ENCODE assay signal across 10 mouse cellular contexts in the genomic region with DNA sequence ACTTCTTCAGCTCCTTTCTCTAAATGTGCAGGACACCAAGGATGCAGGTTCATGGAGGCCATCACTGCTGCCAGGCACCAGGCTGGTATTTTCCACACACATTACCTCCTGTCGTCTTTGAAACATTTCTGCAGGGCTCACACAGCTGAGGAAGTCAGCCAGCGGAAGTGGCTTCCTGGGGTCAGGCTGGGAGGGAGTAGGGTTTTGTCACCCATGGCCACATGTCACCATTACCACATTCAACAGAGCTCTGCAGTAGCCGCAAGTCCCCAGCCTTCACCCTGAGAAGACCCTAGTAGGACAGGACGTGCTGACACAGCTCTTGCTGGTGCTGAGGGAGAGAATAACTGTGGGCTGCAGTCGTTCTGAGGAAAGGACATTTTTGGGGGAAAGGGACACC. TPM values are rescaled to one million over a fixed set of nuclear protein-coding genes. Genes with fewer than 3 reads are reported as not detected.
DNase-seq lines count a peak whose midpoint lies in the region; ATAC-seq lines count a peak whose summit lies in the region.
"Had no signal": no experiment of that assay in that cellular context is flagged by ENCODE, and none has a peak within 500 bp of the region (broad histone marks: within the 10 kb centered on the region; RNA-seq: fewer than 3 reads in every experiment).

No protein-coding gene starts in this region.

- H3K27ac ChIP-seq in kidney, embryonic 15.5 days = no peak overlapping the region
- H3K27ac ChIP-seq in liver, embryonic 12.5 days = peak overlapping the region; percentile 66
- H3K27ac ChIP-seq: layer of hippocampus, adult 2 months had no signal

- peaks cover 29% of the 10 kb centered on the region for H3K36me3 ChIP-seq in kidney, embryonic 15.5 days
- peaks cover 24% of the 10 kb centered on the region for H3K36me3 ChIP-seq in liver, embryonic 12.5 days

- H3K27me3 ChIP-seq in kidney, embryonic 15.5 days = no peaks in the 10 kb centered on the region
- H3K27me3 ChIP-seq in liver, embryonic 12.5 days (replicated peaks) = peaks cover 9% of the 10 kb centered on the region

- no peak overlapping the region for H3K4me2 ChIP-seq in kidney, embryonic 15.5 days
- no peak overlapping the region for H3K4me2 ChIP-seq in liver, embryonic 12.5 days
- H3K4me2 ChIP-seq: heart, embryonic 11.5 days had no signal

- H3K9ac ChIP-seq in kidney, embryonic 15.5 days = no peak overlapping the region
- H3K9ac ChIP-seq in liver, embryonic 12.5 days = no peak overlapping the region

- peak; percentile 48 for DNase-seq in kidney, adult 11 months
- DNase-seq in spleen, postnatal 4 days (ENCODE audit: low spot score in 2 of 2) = peak; percentile 42 to 72
- no peak for DNase-seq in gastrocnemius, postnatal 10 days
- DNase-seq in right cerebral cortex, adult 18-20 months = no peak
- no peak for DNase-seq in layer of hippocampus, postnatal 25 days (ENCODE audit: extremely low spot score in 1 of 2, low spot score in 1 of 2)

- no peaks in the 10 kb centered on the region for H3K9me3 ChIP-seq in kidney, embryonic 15.5 days (replicated peaks)
- no peaks in the 10 kb centered on the region for H3K9me3 ChIP-seq in liver, embryonic 12.5 days (replicated peaks)

- WGBS in kidney, embryonic 15.5 days = 73% methylated on average over 5 of the region's 5 CpGs
- 47% methylated on average over 5 of the region's 5 CpGs for WGBS in liver, embryonic 12.5 days (ENCODE audit: insufficient replicate concordance)

- no peak for ATAC-seq in kidney, embryonic 15.5 days (replicated peaks; ENCODE audit: low FRiP score)
- peak; percentile 48 for ATAC-seq in activated CD4-positive, CD25-positive, alpha-beta regulatory T cell, adult 4 months
- ATAC-seq in liver, embryonic 12.5 days = no peak

- no peak overlapping the region for H3K4me3 ChIP-seq in kidney, embryonic 15.5 days (replicated peaks)
- no peak overlapping the region for H3K4me3 ChIP-seq in liver, embryonic 12.5 days
- H3K4me3 ChIP-seq: layer of hippocampus, adult 2 months had no signal

- H3K4me1 ChIP-seq in kidney, embryonic 15.5 days = peaks cover 15% of the 10 kb centered on the region
- H3K4me1 ChIP-seq in liver, embryonic 12.5 days = peaks cover 34% of the 10 kb centered on the region

RNA-seq across cellular contexts. Expression of gene Ap5b1, which starts 4.0 kb away (rescaled TPM):
- polyA plus RNA-seq in kidney, embryonic 15.5 days (2015; fragmentation: Nextera tagmentation; extraction: Ambion mirVana) = 9.7 and 10.8 TPM in 2 replicates
- 1 to 10 TPM; 5.1 to 8.6 TPM for polyA plus RNA-seq in activated CD4-positive, CD25-positive, alpha-beta regulatory T cell, adult 4 months (2017; shearing (Covaris generic))
- polyA plus RNA-seq in liver, embryonic 12.5 days (2016; fragmentation: Nextera tagmentation; extraction: Ambion mirVana) = 3.4 and 3.5 TPM in 2 replicates
- 1 to 10 TPM; 1.6 to 2.7 TPM for total RNA-seq in gastrocnemius, postnatal 10 days (2021)
- total RNA-seq in layer of hippocampus, postnatal 25 days (2021) = 1 to 10 TPM; 7.7 to 8.2 TPM

RNA-seq across cellular contexts. Expression of gene Ovol1, which starts 11.4 kb away (rescaled TPM):
- 11.3 and 12.0 TPM in 2 replicates for polyA plus RNA-seq in kidney, embryonic 15.5 days (2015; fragmentation: Nextera tagmentation; extraction: Ambion mirVana)
- not detected for polyA plus RNA-seq in activated CD4-positive, CD25-positive, alpha-beta regulatory T cell, adult 4 months (2017; shearing (Covaris generic))
- polyA plus RNA-seq in liver, embryonic 12.5 days (2016; fragmentation: Nextera tagmentation; extraction: Ambion mirVana) = not detected in 2 replicates
- total RNA-seq in gastrocnemius, postnatal 10 days (2021) = not detected
- total RNA-seq in layer of hippocampus, postnatal 25 days (2021) = not detected
- total RNA-seq: layer of hippocampus, adult 2 months had no signal

RNA-seq across cellular contexts. Expression of gene Rnaseh2c, which starts 29.8 kb away (rescaled TPM):
- 158 and 163 TPM in 2 replicates for polyA plus RNA-seq in kidney, embryonic 15.5 days (2015; fragmentation: Nextera tagmentation; extraction: Ambion mirVana)
- polyA plus RNA-seq in activated CD4-positive, CD25-positive, alpha-beta regulatory T cell, adult 4 months (2017; shearing (Covaris generic)) = 10 to 100 TPM; 65.1 to 70.2 TPM
- polyA plus RNA-seq in liver, embryonic 12.5 days (2016; fragmentation: Nextera tagmentation; extraction: Ambion mirVana) = 171 and 177 TPM in 2 replicates
- total RNA-seq in gastrocnemius, postnatal 10 days (2021) = 10 to 100 TPM; 44.9 to 50.4 TPM
- total RNA-seq in layer of hippocampus, postnatal 25 days (2021) = 10 to 100 TPM; 67.6 to 85.2 TPM

RNA-seq across cellular contexts. Expression of gene Kat5, which starts 38.2 kb away (rescaled TPM):
- polyA plus RNA-seq in kidney, embryonic 15.5 days (2015; fragmentation: Nextera tagmentation; extraction: Ambion mirVana) = 53.5 and 58.8 TPM in 2 replicates
- 10 to 100 TPM; 21.9 to 37.3 TPM for polyA plus RNA-seq in activated CD4-positive, CD25-positive, alpha-beta regulatory T cell, adult 4 months (2017; shearing (Covaris generic))
- polyA plus RNA-seq in liver, embryonic 12.5 days (2016; fragmentation: Nextera tagmentation; extraction: Ambion mirVana) = 24.9 and 26.8 TPM in 2 replicates
- total RNA-seq in gastrocnemius, postnatal 10 days (2021) = 10 to 100 TPM; 31.6 to 39.9 TPM
- total RNA-seq in layer of hippocampus, postnatal 25 days (2021) = 10 to 100 TPM; 83.1 to 87.8 TPM

Comparison
In these comparisons a context has a peak if more than half of its experiments do, and no peak if none do; other contexts are left out.
1. DNase-seq: peak in kidney, adult 11 months (single experiment) and spleen, postnatal 4 days (2 of 2); none in gastrocnemius, postnatal 10 days (single experiment), right cerebral cortex, adult 18-20 months (single experiment) and layer of hippocampus, postnatal 25 days (0 of 2).
2. RNA of gene Ovol1, which starts 11.4 kb away (polyA plus RNA-seq): 11.3 to 12.0 TPM in kidney, embryonic 15.5 days; not detected in liver, embryonic 12.5 days and not detected in activated CD4-positive, CD25-positive, alpha-beta regulatory T cell, adult 4 months; every median in the first group is over 10 times any median in the second.